Mouse (Mus musculus) heart, postnatal 0 days (tissue): Measurements from ENCODE around the gene Srgn. TPM values are rescaled to one million over a fixed set of nuclear protein-coding genes. Genes with fewer than 3 reads are reported as not detected.
A peak's percentile ranks its signal among the peaks of the same experiment; 100 is the strongest.

Source experiments
- ATAC-seq: fragments of 200-750 bp; cut with Nextera tagmentation; 2 replicates; pipeline ENCODE4 v1.8.0; 2017; ENCODE audit warnings: low read depth, moderate number of reproducible peaks, moderate library complexity; ENCODE audit not compliant: insufficient read depth
- DNase-seq: peaks from one replicate; pipeline ENCODE4 v3.0.0-alpha.2; 2016; ENCODE audit warnings: low spot score
- H3K27ac ChIP-seq: fragments of 300-500 bp; sonication (generic); 2 replicates; pipeline ENCODE4 v1.5.1; 2014; ENCODE audit warnings: low read depth, mild to moderate bottlenecking
- H3K27me3 ChIP-seq: fragments of 300-500 bp; sonication (generic); 2 replicates; pipeline ENCODE4 v1.6.1; 2014; ENCODE audit warnings: low read length, mixed read lengths; ENCODE audit not compliant: control insufficient read depth, insufficient read depth
- H3K36me3 ChIP-seq: fragments of 300-500 bp; sonication (generic); replicated peaks from 2 replicates; pipeline ENCODE4 v1.6.1; 2014; ENCODE audit warnings: low read length, mixed read lengths; ENCODE audit not compliant: control insufficient read depth, insufficient read depth
- H3K4me1 ChIP-seq: fragments of 300-500 bp; sonication (generic); 2 replicates; pipeline ENCODE4 v1.6.1; 2014; ENCODE audit warnings: antibody characterized with exemption; ENCODE audit not compliant: control insufficient read depth, insufficient read depth
- H3K4me2 ChIP-seq: fragments of 300-500 bp; sonication (generic); 2 replicates; pipeline ENCODE4 v1.6.1; 2014; ENCODE audit warnings: low read depth, mild to moderate bottlenecking, low read length, moderate library complexity
- H3K4me3 ChIP-seq: fragments of 300-500 bp; sonication (generic); 2 replicates; pipeline ENCODE4 v1.5.1; 2014; ENCODE audit warnings: low read depth, low read length
- H3K9ac ChIP-seq: fragments of 300-500 bp; sonication (generic); replicated peaks from 2 replicates; pipeline ENCODE4 v1.6.1; 2014; ENCODE audit warnings: low read depth, low read length, mixed read lengths
- H3K9me3 ChIP-seq: fragments of 300-500 bp; sonication (generic); replicated peaks from 2 replicates; pipeline ENCODE4 v1.6.1; 2016; ENCODE audit warnings: low read length; ENCODE audit not compliant: control insufficient read depth
- CTCF ChIP-seq: IDR thresholded peaks from 2 replicates; pipeline ENCODE4 v1.5.1; 2016; ENCODE audit warnings: antibody characterized with exemption, control low read depth, low read depth
- EP300 ChIP-seq: IDR thresholded peaks from 2 replicates; pipeline ENCODE4 v1.6.1; 2016; ENCODE audit warnings: antibody characterized with exemption, low read depth
- WGBS: fragments of 180-500 bp; shearing (Covaris S2); extraction: QIAGEN DNeasy Blood & Tissue Kit; methylation state at CpG from one replicate; pipeline ENCODE4 v1.1.7; 2014; 5-methylcytosine and 5-hydroxymethylcytosine counted together
- polyA plus RNA-seq: library from polyadenylated mRNA; unstranded; fragments of >200 nt; fragmentation: Nextera tagmentation; extraction: Ambion mirVana; gene quantifications from 2 replicates; pipeline ENCODE4 v1.2.1, GENCODE M21; 2015
- total RNA-seq: library from RNA; depleted of rRNA; stranded (reverse); fragments of >200 nt; gene quantifications from 2 replicates; pipeline ENCODE4 v1.2.3, GENCODE M21; 2014; ENCODE audit warnings: low replicate concordance

The Srgn gene
- total and polyA plus RNA-seq, 2 experiments from 2014 or later: 16.4 to 19.1 TPM

GRCm38 (mm10) chr10:62488266-62488665 lies 39.0 kb downstream of the Srgn start:
- peaks cover 10% of the 10 kb centered on the region; the same call in 1 of the 2 replicates for H3K4me1 ChIP-seq
- DNase-seq (peak; percentile 71), ATAC-seq (no peak)
- H3K36me3 ChIP-seq: no peaks in the 10 kb centered on the region
- no peak overlapping the region for H3K9ac ChIP-seq
- H3K9me3 ChIP-seq: no peaks in the 10 kb centered on the region
- H3K4me2 ChIP-seq: no peak overlapping the region
- no peak for TF ChIP-seq EP300
- peak; percentile 70 for TF ChIP-seq CTCF
- H3K27me3 ChIP-seq: no peaks in the 10 kb centered on the region
- H3K4me3 ChIP-seq: no peak overlapping the region
- 21% methylated on average over 1 of the region's 1 CpGs for WGBS
- H3K27ac ChIP-seq: no peak overlapping the region

- Histone ChIP-seq H3K27me3 (no peaks in the 10 kb centered on the region), H3K4me3 (peak within 1 kb of the TSS; percentile 84), H3K4me2 (peak within 1 kb of the TSS; percentile 90), H3K4me1 (peaks cover 10% of the 10 kb centered on the region; the same call in 1 of the 2 replicates), H3K9ac (peak within 1 kb of the TSS; percentile 92), H3K9me3 (no peaks in the 10 kb centered on the region), H3K27ac (peak within 1 kb of the TSS; percentile 89), H3K36me3 (no peaks in the 10 kb centered on the region)
- ATAC-seq: peak; percentile 93
- peak; percentile 99 for DNase-seq
- no peak for TF ChIP-seq CTCF
- peak; percentile 61; the same call in 1 of the 2 replicates for TF ChIP-seq EP300
- WGBS: under 1% methylated on average over 50 of the region's 59 CpGs
These were observed 40.4 kb downstream of the Srgn start, which contains the start of gene Vps26a for GRCm38 (mm10) chr10:62486618-62487415. Vps26a (minus strand) TSS chr10:62486805.

GRCm38 (mm10) chr10:62485878-62486582 lies 41.2 kb downstream of the Srgn start:
- DNase-seq (peak; percentile 35), ATAC-seq (peak; percentile 63)
- no peaks in the 10 kb centered on the region for H3K36me3 ChIP-seq
- no peaks in the 10 kb centered on the region for H3K9me3 ChIP-seq
- TF ChIP-seq EP300 (no peak), CTCF (no peak)
- H3K4me2 ChIP-seq: peak overlapping the region; percentile 90
- peak overlapping the region; percentile 84 for H3K4me3 ChIP-seq
- WGBS: under 1% methylated on average over 48 of the region's 48 CpGs
- H3K4me1 ChIP-seq: peaks cover 10% of the 10 kb centered on the region; the same call in 1 of the 2 replicates
- peak overlapping the region; percentile 89 for H3K27ac ChIP-seq
- no peaks in the 10 kb centered on the region for H3K27me3 ChIP-seq
- peak overlapping the region; percentile 92 for H3K9ac ChIP-seq

GRCm38 (mm10) chr10:62481108-62481852 lies 46.0 kb downstream of the Srgn start:
- TF ChIP-seq EP300 (no peak), CTCF (no peak)
- no peak for DNase-seq
- Histone ChIP-seq H3K4me2 (no peak overlapping the region), H3K36me3 (peaks cover 8% of the 10 kb centered on the region; the same call in 1 of the 2 replicates), H3K4me3 (no peak overlapping the region), H3K4me1 (0 out of 2 replicates have a peak, but pooled peaks cover 5% of the 10 kb centered on the region), H3K27ac (no peak overlapping the region), H3K27me3 (no peaks in the 10 kb centered on the region), H3K9me3 (no peaks in the 10 kb centered on the region), H3K9ac (no peak overlapping the region)
- ATAC-seq: no peak
- WGBS: 71% methylated on average over 7 of the region's 7 CpGs

GRCm38 (mm10) chr10:62476980-62477379 lies 50.3 kb downstream of the Srgn start:
- H3K4me1 ChIP-seq: no peaks in the 10 kb centered on the region
- no peak overlapping the region for H3K9ac ChIP-seq
- no peak for TF ChIP-seq CTCF
- no peak for TF ChIP-seq EP300
- H3K9me3 ChIP-seq: no peaks in the 10 kb centered on the region
- ATAC-seq (no peak), DNase-seq (no peak)
- WGBS: 61% methylated on average over 2 of the region's 2 CpGs
- peaks cover 14% of the 10 kb centered on the region; the same call in 1 of the 2 replicates for H3K36me3 ChIP-seq
- no peak overlapping the region for H3K4me3 ChIP-seq
- H3K27ac ChIP-seq: no peak overlapping the region
- no peak overlapping the region for H3K4me2 ChIP-seq
- H3K27me3 ChIP-seq: no peaks in the 10 kb centered on the region
